Mouse (Mus musculus): ENCODE measurements at regions not wholly inside any gene's neighbourhood (a gene's known extent, or its start where the extent isn't known, plus 50 kb on each side); places are given as distances from the start of the nearest gene placed in this dataset.

- in situ Hi-C loops (cut with MboI, MseI) = no loop called here
These were observed 106.5 kb upstream of the Slc30a5 start for GRCm38 (mm10) chr13:100939677-100940076.

GRCm38 (mm10) chr13:100933265-100933664, 100.0 kb upstream of the Slc30a5 start:
- in situ Hi-C loops (cut with MboI, MseI) = no loop called here

- in situ Hi-C loops (cut with MboI, MseI) = no loop called here
These were observed 66.3 kb upstream of the Slc30a5 start for GRCm38 (mm10) chr13:100899566-100899965.

- in situ Hi-C loops (cut with MboI, MseI) = no loop called here
These were observed 60.6 kb upstream of the Slc30a5 start for GRCm38 (mm10) chr13:100893871-100894270.

- in situ Hi-C loops (cut with MboI, MseI) = no loop called here
These were observed 59.9 kb upstream of the Slc30a5 start for GRCm38 (mm10) chr13:100893096-100893495.

- in situ Hi-C loops (cut with MboI, MseI) = no loop called here
These were observed 59.4 kb upstream of the Slc30a5 start for GRCm38 (mm10) chr13:100892647-100893071.

- in situ Hi-C loops (cut with MboI, MseI) = no loop called here
These were observed 59.0 kb upstream of the Slc30a5 start for GRCm38 (mm10) chr13:100892204-100892603.

- in situ Hi-C loops (cut with MboI, MseI) = no loop called here
These were observed 57.2 kb upstream of the Slc30a5 start for GRCm38 (mm10) chr13:100890457-100890856.

- in situ Hi-C loops (cut with MboI, MseI) = no loop called here
These were observed 55.3 kb upstream of the Slc30a5 start for GRCm38 (mm10) chr13:100888481-100888880.

GRCm38 (mm10) chr13:100883711-100884110, 50.5 kb upstream of the Slc30a5 start:
- in situ Hi-C loops (cut with MboI, MseI) = no loop called here
